Mouse (Mus musculus): ENCODE results near the gene Ttc17. TPM values are rescaled to one million over a fixed set of nuclear protein-coding genes. Genes with fewer than 3 reads are reported as not detected.

The Ttc17 gene
- polyA plus RNA-seq, 1 experiment from 2014 or later: 16.1 TPM

- Histone ChIP-seq H3K27ac (ENCODE audit: poor library complexity, severe bottlenecking) (no peak overlapping the region), H3K9ac (no peak overlapping the region), H3K36me3 (no peaks in the 10 kb centered on the region), H3K9me3 (replicated peaks) (no peaks in the 10 kb centered on the region), H3K4me1 (replicated peaks) (peaks cover 23% of the 10 kb centered on the region), H3K4me3 (no peak overlapping the region), H3K4me2 (no peak overlapping the region), H3K27me3 (replicated peaks) (peaks cover 30% of the 10 kb centered on the region)
- WGBS: 86% methylated on average over 10 of the region's 10 CpGs
- no peak for ATAC-seq (ENCODE audit: insufficient number of reproducible peaks, low FRiP score)
These were observed 135.3 kb downstream of the Ttc17 start for GRCm38 (mm10) chr2:94271176-94271575.

GRCm38 (mm10) chr2:94268835-94269234 is 137.7 kb downstream of the Ttc17 start:
- Histone ChIP-seq H3K4me2 (no peak overlapping the region), H3K4me3 (no peak overlapping the region), H3K27ac (ENCODE audit: poor library complexity, severe bottlenecking) (no peak overlapping the region), H3K9ac (no peak overlapping the region), H3K4me1 (replicated peaks) (peaks cover 38% of the 10 kb centered on the region), H3K9me3 (replicated peaks) (no peaks in the 10 kb centered on the region), H3K27me3 (replicated peaks) (peaks cover 16% of the 10 kb centered on the region; the same call in 1 of the 2 replicates), H3K36me3 (no peaks in the 10 kb centered on the region)
- WGBS: 83% methylated on average over 8 of the region's 8 CpGs
- ATAC-seq (ENCODE audit: insufficient number of reproducible peaks, low FRiP score): no peak

GRCm38 (mm10) chr2:94267213-94267850 is 139.2 kb downstream of the Ttc17 start:
- no peak overlapping the region for H3K4me3 ChIP-seq
- no peak overlapping the region for H3K9ac ChIP-seq
- H3K9me3 ChIP-seq (replicated peaks): no peaks in the 10 kb centered on the region
- peaks cover 7% of the 10 kb centered on the region; the same call in 1 of the 2 replicates for H3K27me3 ChIP-seq (replicated peaks)
- peaks cover 47% of the 10 kb centered on the region for H3K4me1 ChIP-seq (replicated peaks)
- WGBS: 32% methylated on average over 4 of the region's 4 CpGs
- no peak overlapping the region for H3K27ac ChIP-seq (ENCODE audit: poor library complexity, severe bottlenecking)
- no peaks in the 10 kb centered on the region for H3K36me3 ChIP-seq
- no peak overlapping the region for H3K4me2 ChIP-seq
- no peak for ATAC-seq (ENCODE audit: insufficient number of reproducible peaks, low FRiP score)

GRCm38 (mm10) chr2:94266381-94267160 is 139.9 kb downstream of the Ttc17 start:
- ATAC-seq (ENCODE audit: insufficient number of reproducible peaks, low FRiP score): no peak
- peaks cover 49% of the 10 kb centered on the region for H3K4me1 ChIP-seq (replicated peaks)
- no peak overlapping the region for H3K9ac ChIP-seq
- no peaks in the 10 kb centered on the region for H3K9me3 ChIP-seq (replicated peaks)
- H3K27me3 ChIP-seq (replicated peaks): peaks cover 3% of the 10 kb centered on the region; the same call in 1 of the 2 replicates
- H3K4me2 ChIP-seq: no peak overlapping the region
- no peak overlapping the region for H3K4me3 ChIP-seq
- H3K27ac ChIP-seq (ENCODE audit: poor library complexity, severe bottlenecking): no peak overlapping the region
- no peaks in the 10 kb centered on the region for H3K36me3 ChIP-seq
- 25% methylated on average over 7 of the region's 7 CpGs for WGBS

- Histone ChIP-seq H3K27ac (ENCODE audit: poor library complexity, severe bottlenecking) (peak overlapping the region; percentile 80), H3K9me3 (replicated peaks) (no peaks in the 10 kb centered on the region), H3K4me2 (peak overlapping the region; percentile 78), H3K36me3 (no peaks in the 10 kb centered on the region), H3K4me3 (peak overlapping the region; percentile 51), H3K9ac (peak overlapping the region; percentile 58), H3K27me3 (replicated peaks) (peaks cover 3% of the 10 kb centered on the region; the same call in 1 of the 2 replicates), H3K4me1 (replicated peaks) (peaks cover 49% of the 10 kb centered on the region)
- no peak for ATAC-seq (ENCODE audit: insufficient number of reproducible peaks, low FRiP score)
- WGBS: 7% methylated on average over 16 of the region's 16 CpGs
These were observed 141.0 kb downstream of the Ttc17 start for GRCm38 (mm10) chr2:94265221-94266191.

- H3K4me1 ChIP-seq (replicated peaks): peaks cover 49% of the 10 kb centered on the region
- peak overlapping the region; percentile 80 for H3K27ac ChIP-seq (ENCODE audit: poor library complexity, severe bottlenecking)
- peaks cover 3% of the 10 kb centered on the region; the same call in 1 of the 2 replicates for H3K27me3 ChIP-seq (replicated peaks)
These were observed 141.8 kb downstream of the Ttc17 start for GRCm38 (mm10) chr2:94264631-94265098.

GRCm38 (mm10) chr2:94264006-94264405 is 142.5 kb downstream of the Ttc17 start:
- H3K36me3 ChIP-seq: no peaks in the 10 kb centered on the region
- H3K27me3 ChIP-seq (replicated peaks): peaks cover 6% of the 10 kb centered on the region; the same call in 1 of the 2 replicates
- H3K4me1 ChIP-seq (replicated peaks): peaks cover 49% of the 10 kb centered on the region
- H3K4me3 ChIP-seq: peak overlapping the region; percentile 51
- 8% methylated on average over 2 of the region's 2 CpGs for WGBS
- H3K9me3 ChIP-seq (replicated peaks): no peaks in the 10 kb centered on the region
- peak overlapping the region; percentile 78 for H3K4me2 ChIP-seq
- H3K9ac ChIP-seq: peak overlapping the region; percentile 58
- ATAC-seq (ENCODE audit: insufficient number of reproducible peaks, low FRiP score): no peak
- H3K27ac ChIP-seq (ENCODE audit: poor library complexity, severe bottlenecking): peak overlapping the region; percentile 80

More at GRCm38 (mm10) chr2:94264631-94265098, 141.8 kb downstream of the Ttc17 start:
- H3K4me2 ChIP-seq: peak overlapping the region; percentile 78
- H3K4me3 ChIP-seq: peak overlapping the region; percentile 51
- no peak; the same call in 1 of the 2 replicates for ATAC-seq (ENCODE audit: insufficient number of reproducible peaks, low FRiP score)
- WGBS: 1% methylated on average over 12 of the region's 12 CpGs
- peak overlapping the region; percentile 58 for H3K9ac ChIP-seq
- H3K9me3 ChIP-seq (replicated peaks): no peaks in the 10 kb centered on the region
- H3K36me3 ChIP-seq: no peaks in the 10 kb centered on the region

- H3K27me3 ChIP-seq (replicated peaks): peaks cover 6% of the 10 kb centered on the region
- no peaks in the 10 kb centered on the region for H3K9me3 ChIP-seq (replicated peaks)
- 0 out of 2 replicates have a peak, but pooled peaks have one; percentile 33 for ATAC-seq (ENCODE audit: insufficient number of reproducible peaks, low FRiP score)
- peak overlapping the region; percentile 67 for H3K27ac ChIP-seq (ENCODE audit: poor library complexity, severe bottlenecking)
- H3K4me2 ChIP-seq: peak overlapping the region; percentile 78
- 0% methylated on average over 13 of the region's 14 CpGs for WGBS
- H3K4me1 ChIP-seq (replicated peaks): peaks cover 49% of the 10 kb centered on the region
- H3K9ac ChIP-seq: peak overlapping the region; percentile 71
- no peaks in the 10 kb centered on the region for H3K36me3 ChIP-seq
- H3K4me3 ChIP-seq: peak overlapping the region; percentile 52
These were observed 143.0 kb downstream of the Ttc17 start for GRCm38 (mm10) chr2:94263530-94263937.

- WGBS: 4% methylated on average over 12 of the region's 13 CpGs
- Histone ChIP-seq H3K4me1 (replicated peaks) (peaks cover 46% of the 10 kb centered on the region), H3K27ac (ENCODE audit: poor library complexity, severe bottlenecking) (peak overlapping the region; percentile 67), H3K4me2 (peak overlapping the region; percentile 78), H3K27me3 (replicated peaks) (peaks cover 6% of the 10 kb centered on the region), H3K36me3 (no peaks in the 10 kb centered on the region), H3K4me3 (peak overlapping the region; percentile 52), H3K9me3 (replicated peaks) (no peaks in the 10 kb centered on the region), H3K9ac (peak overlapping the region; percentile 71)
- 0 out of 2 replicates have a peak, but pooled peaks have one; percentile 5 for ATAC-seq (ENCODE audit: insufficient number of reproducible peaks, low FRiP score)
These were observed 143.5 kb downstream of the Ttc17 start for GRCm38 (mm10) chr2:94262917-94263529.

- 17% methylated on average over 3 of the region's 3 CpGs for WGBS
- no peak overlapping the region for H3K4me3 ChIP-seq
- no peak for ATAC-seq (ENCODE audit: insufficient number of reproducible peaks, low FRiP score)
- no peak overlapping the region for H3K4me2 ChIP-seq
- H3K4me1 ChIP-seq (replicated peaks): 0 out of 2 replicates have a peak, but pooled peaks cover 2% of the 10 kb centered on the region
- H3K27me3 ChIP-seq (replicated peaks): peaks cover 1% of the 10 kb centered on the region
- no peaks in the 10 kb centered on the region for H3K9me3 ChIP-seq (replicated peaks)
- no peak overlapping the region for H3K27ac ChIP-seq (ENCODE audit: poor library complexity, severe bottlenecking)
- no peak overlapping the region for H3K9ac ChIP-seq
- no peaks in the 10 kb centered on the region for H3K36me3 ChIP-seq
These were observed 152.4 kb downstream of the Ttc17 start for GRCm38 (mm10) chr2:94254102-94254501.
